Mouse (Mus musculus) neural tube, embryonic 11.5 days (tissue): ENCODE measurements at regions not wholly inside any gene's neighbourhood (a gene's known extent, or its start where the extent isn't known, plus 50 kb on each side); places are given as distances from the start of the nearest gene placed in this dataset.

Source experiments
- ATAC-seq: fragments of 200-750 bp; cut with Nextera tagmentation; 2 replicates; pipeline ENCODE4 v1.8.0; 2017; ENCODE audit warnings: moderate number of reproducible peaks, mild to moderate bottlenecking, moderate TSS enrichment, moderate library complexity; ENCODE audit not compliant: insufficient read depth, low FRiP score, low TSS enrichment
- DNase-seq: peaks from one replicate; pipeline ENCODE4 v3.0.0-alpha.2; 2015; ENCODE audit warnings: low spot score
- H3K27ac ChIP-seq: fragments of 300-500 bp; sonication (generic); 2 replicates; pipeline ENCODE4 v1.5.1; 2014; ENCODE audit warnings: low read depth, mild to moderate bottlenecking, low read length
- H3K27me3 ChIP-seq: fragments of 300-500 bp; sonication (generic); 2 replicates; pipeline ENCODE4 v1.6.1; 2014; ENCODE audit warnings: mild to moderate bottlenecking, low read length, mixed read lengths; ENCODE audit not compliant: control insufficient read depth, insufficient read depth
- H3K36me3 ChIP-seq: fragments of 300-500 bp; sonication (generic); 2 replicates; pipeline ENCODE4 v1.6.1; 2014; ENCODE audit warnings: mild to moderate bottlenecking, low read length, moderate library complexity, mixed read lengths; ENCODE audit not compliant: control insufficient read depth, insufficient read depth
- H3K4me1 ChIP-seq: fragments of 300-500 bp; sonication (generic); 2 replicates; pipeline ENCODE4 v1.6.1; 2014; ENCODE audit warnings: low read length, mixed read lengths; ENCODE audit not compliant: control insufficient read depth, insufficient read depth
- H3K4me2 ChIP-seq: fragments of 300-500 bp; sonication (generic); 2 replicates; pipeline ENCODE4 v1.6.1; 2014; ENCODE audit warnings: low read depth, mild to moderate bottlenecking, moderate library complexity
- H3K4me3 ChIP-seq: fragments of 300-500 bp; sonication (generic); 2 replicates; pipeline ENCODE4 v1.5.1; 2014; ENCODE audit warnings: low read depth, low read length
- H3K9ac ChIP-seq: fragments of 300-500 bp; sonication (generic); 2 replicates; pipeline ENCODE4 v1.6.1; 2014; ENCODE audit warnings: mild to moderate bottlenecking, low read length
- H3K9me3 ChIP-seq: fragments of 300-500 bp; sonication (generic); 2 replicates; pipeline ENCODE4 v1.6.1; 2016; ENCODE audit warnings: low read length; ENCODE audit not compliant: control insufficient read depth
- WGBS: fragments of 180-500 bp; shearing (Covaris S2); extraction: QIAGEN DNeasy Blood & Tissue Kit; methylation state at CpG from one replicate; pipeline ENCODE4 v1.1.7; 2014; 5-methylcytosine and 5-hydroxymethylcytosine counted together

GRCm38 (mm10) chr6:138207293-138207844 is 67.3 kb downstream of the Mgst1 start:
- WGBS, result 92% methylated on average over 7 of the region's 7 CpGs
- no peak overlapping the region for H3K4me3 ChIP-seq
- H3K9ac ChIP-seq, result no peak overlapping the region
- no peaks in the 10 kb centered on the region for H3K4me1 ChIP-seq
- H3K36me3 ChIP-seq, result no peaks in the 10 kb centered on the region
- no peak overlapping the region for H3K27ac ChIP-seq
- DNase-seq, result no peak
- no peak overlapping the region for H3K4me2 ChIP-seq
- H3K9me3 ChIP-seq, result no peaks in the 10 kb centered on the region
- no peak for ATAC-seq
- no peaks in the 10 kb centered on the region for H3K27me3 ChIP-seq

GRCm38 (mm10) chr6:138215189-138215588 is 75.1 kb downstream of the Mgst1 start:
- ATAC-seq (no peak), DNase-seq (no peak)
- H3K4me3 ChIP-seq, result no peak overlapping the region
- no peak overlapping the region for H3K27ac ChIP-seq
- H3K9ac ChIP-seq, result no peak overlapping the region
- no peaks in the 10 kb centered on the region for H3K36me3 ChIP-seq
- H3K9me3 ChIP-seq, result no peaks in the 10 kb centered on the region
- no peaks in the 10 kb centered on the region for H3K27me3 ChIP-seq
- H3K4me1 ChIP-seq, result no peaks in the 10 kb centered on the region
- H3K4me2 ChIP-seq, result no peak overlapping the region

GRCm38 (mm10) chr6:138232403-138232802 is 92.3 kb downstream of the Mgst1 start:
- Histone ChIP-seq H3K9me3 (no peaks in the 10 kb centered on the region), H3K9ac (no peak overlapping the region), H3K4me1 (no peaks in the 10 kb centered on the region), H3K27ac (no peak overlapping the region), H3K4me3 (no peak overlapping the region), H3K4me2 (no peak overlapping the region), H3K36me3 (no peaks in the 10 kb centered on the region), H3K27me3 (no peaks in the 10 kb centered on the region)
- no peak for ATAC-seq
- 80% methylated on average over 4 of the region's 4 CpGs for WGBS
- no peak for DNase-seq

- Histone ChIP-seq H3K36me3 (no peaks in the 10 kb centered on the region), H3K27ac (no peak overlapping the region), H3K4me1 (no peaks in the 10 kb centered on the region), H3K27me3 (no peaks in the 10 kb centered on the region), H3K4me2 (no peak overlapping the region), H3K9me3 (no peaks in the 10 kb centered on the region), H3K4me3 (no peak overlapping the region), H3K9ac (no peak overlapping the region)
- 23% methylated on average over 1 of the region's 1 CpGs for WGBS
- DNase-seq (no peak), ATAC-seq (peak; percentile 18; the same call in 1 of the 2 replicates)
Measured at GRCm38 (mm10) chr6:138242837-138243236, 102.7 kb downstream of the Mgst1 start.

- Histone ChIP-seq H3K36me3 (no peaks in the 10 kb centered on the region), H3K4me1 (no peaks in the 10 kb centered on the region), H3K27me3 (no peaks in the 10 kb centered on the region), H3K4me3 (no peak overlapping the region), H3K27ac (no peak overlapping the region), H3K4me2 (no peak overlapping the region), H3K9me3 (no peaks in the 10 kb centered on the region), H3K9ac (no peak overlapping the region)
- 86% methylated on average over 3 of the region's 3 CpGs for WGBS
- no peak for ATAC-seq
- no peak for DNase-seq
Measured at GRCm38 (mm10) chr6:138266668-138267067, 126.6 kb downstream of the Mgst1 start.
